Mouse (Mus musculus): ENCODE measurements around the gene Kcnh7.

- TF ChIP-seq CTCF (IDR thresholded peaks at IDR 0.05; ENCODE audit: borderline replicate concordance, extremely low read depth, insufficient read depth, insufficient read length) (no peak), POLR2A (IDR thresholded peaks at IDR 0.05; ENCODE audit: borderline replicate concordance, extremely low read depth, insufficient read depth, insufficient read length, poor library complexity, severe bottlenecking) (no peak)
Measured at GRCm38 (mm10) chr2:62672788-62673187, 511.3 kb downstream of the Kcnh7 start.

Data from brain, embryonic 14.5 days (tissue).